Mouse (Mus musculus) neural tube, embryonic 13.5 days (tissue): ENCODE results near the gene Klhl35. TPM values are rescaled to one million over a fixed set of nuclear protein-coding genes. Genes with fewer than 3 reads are reported as not detected.

ENCODE experiments used
- ATAC-seq: fragments of 200-750 bp; cut with Nextera tagmentation; 2 replicates; pipeline ENCODE4 v1.8.0; 2017; ENCODE audit warnings: low read depth, mild to moderate bottlenecking, moderate TSS enrichment, moderate library complexity
- H3K27ac ChIP-seq: fragments of 300-500 bp; sonication (generic); replicated peaks from 2 replicates; pipeline ENCODE4 v1.5.1; 2015; ENCODE audit warnings: moderate library complexity, mild to moderate bottlenecking, inconsistent platforms
- H3K27me3 ChIP-seq: fragments of 300-500 bp; sonication (generic); 2 replicates; pipeline ENCODE4 v1.6.1; 2015; ENCODE audit warnings: mild to moderate bottlenecking, inconsistent platforms
- H3K36me3 ChIP-seq: fragments of 300-500 bp; sonication (generic); 2 replicates; pipeline ENCODE4 v1.6.1; 2015; ENCODE audit warnings: mild to moderate bottlenecking, inconsistent platforms
- H3K4me1 ChIP-seq: fragments of 300-500 bp; sonication (generic); replicated peaks from 2 replicates; pipeline ENCODE4 v1.6.1; 2015; ENCODE audit warnings: inconsistent platforms
- H3K4me2 ChIP-seq: fragments of 300-500 bp; sonication (generic); 2 replicates; pipeline ENCODE4 v1.6.1; 2015; ENCODE audit warnings: inconsistent platforms, mild to moderate bottlenecking, moderate library complexity
- H3K4me3 ChIP-seq: fragments of 300-500 bp; sonication (generic); 2 replicates; pipeline ENCODE4 v1.5.1; 2015; ENCODE audit warnings: mild to moderate bottlenecking, inconsistent platforms
- H3K9ac ChIP-seq: fragments of 300-500 bp; sonication (generic); 2 replicates; pipeline ENCODE4 v1.6.1; 2015; ENCODE audit warnings: moderate library complexity, mild to moderate bottlenecking, inconsistent platforms
- H3K9me3 ChIP-seq: fragments of 300-500 bp; sonication (generic); 2 replicates; pipeline ENCODE4 v1.6.1; 2016; ENCODE audit warnings: inconsistent platforms
- WGBS: fragments of 180-500 bp; shearing (Covaris S2); methylation state at CpG from one replicate; pipeline ENCODE4 v1.1.7; 2015; 5-methylcytosine and 5-hydroxymethylcytosine counted together
- polyA plus RNA-seq: library from polyadenylated mRNA; unstranded; fragments of >200 nt; fragmentation: Nextera tagmentation; extraction: Ambion mirVana; gene quantifications from 2 replicates; pipeline ENCODE4 v1.2.1, GENCODE M21; 2015

Gene Klhl35
- polyA plus RNA-seq, 1 experiment from 2014 or later: 13.4 TPM

GRCm38 (mm10) chr7:99434672-99435250 is 31.0 kb upstream of the Klhl35 start:
- H3K4me2 ChIP-seq: no peak overlapping the region
- H3K27ac ChIP-seq: peak overlapping the region; percentile 39; the same call in 1 of the 2 replicates
- H3K9me3 ChIP-seq: no peaks in the 10 kb centered on the region
- H3K4me1 ChIP-seq: peaks cover 42% of the 10 kb centered on the region
- 39% methylated on average over 12 of the region's 12 CpGs for WGBS
- H3K27me3 ChIP-seq: no peaks in the 10 kb centered on the region
- H3K36me3 ChIP-seq: 0 out of 2 replicates have a peak, but pooled peaks cover 9% of the 10 kb centered on the region
- no peak overlapping the region for H3K4me3 ChIP-seq
- H3K9ac ChIP-seq: no peak overlapping the region
- ATAC-seq: no peak

GRCm38 (mm10) chr7:99436530-99436929 is 29.3 kb upstream of the Klhl35 start:
- WGBS: 11% methylated on average over 4 of the region's 4 CpGs
- no peaks in the 10 kb centered on the region for H3K9me3 ChIP-seq
- no peak overlapping the region for H3K9ac ChIP-seq
- peak overlapping the region; percentile 1; the same call in 1 of the 2 replicates for H3K27ac ChIP-seq
- no peak for ATAC-seq
- no peak overlapping the region for H3K4me3 ChIP-seq
- no peaks in the 10 kb centered on the region for H3K27me3 ChIP-seq
- no peak overlapping the region for H3K4me2 ChIP-seq
- H3K36me3 ChIP-seq: peaks cover 15% of the 10 kb centered on the region; the same call in 1 of the 2 replicates
- peaks cover 45% of the 10 kb centered on the region for H3K4me1 ChIP-seq

GRCm38 (mm10) chr7:99438881-99439280 is 26.9 kb upstream of the Klhl35 start:
- no peak for ATAC-seq

GRCm38 (mm10) chr7:99441534-99442072 is 24.2 kb upstream of the Klhl35 start:
- Histone ChIP-seq H3K4me1 (peaks cover 46% of the 10 kb centered on the region), H3K27ac (peak overlapping the region; percentile 59), H3K4me3 (no peak overlapping the region), H3K9me3 (no peaks in the 10 kb centered on the region), H3K36me3 (peaks cover 32% of the 10 kb centered on the region), H3K9ac (0 out of 2 replicates have a peak overlapping the region, but pooled peaks have one; percentile 8), H3K4me2 (no peak overlapping the region), H3K27me3 (no peaks in the 10 kb centered on the region)
- no peak; the same call in 1 of the 2 replicates for ATAC-seq
- 22% methylated on average over 6 of the region's 6 CpGs for WGBS

More at GRCm38 (mm10) chr7:99438881-99439280, 26.9 kb upstream of the Klhl35 start:
- H3K4me1 ChIP-seq: peaks cover 50% of the 10 kb centered on the region
- H3K4me2 ChIP-seq: no peak overlapping the region
- H3K9me3 ChIP-seq: no peaks in the 10 kb centered on the region
- H3K9ac ChIP-seq: no peak overlapping the region
- H3K27ac ChIP-seq: no peak overlapping the region
- whole genome bisulfite sequencing: 74% methylated on average over 10 of the region's 10 CpGs
- H3K4me3 ChIP-seq: no peak overlapping the region
- no peaks in the 10 kb centered on the region for H3K27me3 ChIP-seq
- peaks cover 28% of the 10 kb centered on the region for H3K36me3 ChIP-seq

- Histone ChIP-seq H3K27me3 (no peaks in the 10 kb centered on the region), H3K4me3 (no peak overlapping the region), H3K36me3 (peaks cover 26% of the 10 kb centered on the region), H3K9ac (peak overlapping the region; percentile 8; the same call in 1 of the 2 replicates), H3K9me3 (no peaks in the 10 kb centered on the region), H3K27ac (peak overlapping the region; percentile 64; the same call in 1 of the 2 replicates), H3K4me1 (peaks cover 54% of the 10 kb centered on the region), H3K4me2 (no peak overlapping the region)
- WGBS: 66% methylated on average over 5 of the region's 5 CpGs
- no peak for ATAC-seq
Measured at GRCm38 (mm10) chr7:99443164-99443563, 22.6 kb upstream of the Klhl35 start.

GRCm38 (mm10) chr7:99444012-99444411 is 21.8 kb upstream of the Klhl35 start:
- no peak for ATAC-seq
- H3K4me3 ChIP-seq: no peak overlapping the region
- H3K27me3 ChIP-seq: no peaks in the 10 kb centered on the region
- H3K4me2 ChIP-seq: no peak overlapping the region
- 66% methylated on average over 6 of the region's 6 CpGs for WGBS
- no peaks in the 10 kb centered on the region for H3K9me3 ChIP-seq
- no peak overlapping the region for H3K27ac ChIP-seq
- H3K4me1 ChIP-seq: peaks cover 62% of the 10 kb centered on the region
- H3K9ac ChIP-seq: no peak overlapping the region
- peaks cover 22% of the 10 kb centered on the region for H3K36me3 ChIP-seq

GRCm38 (mm10) chr7:99445833-99446232 is 20.0 kb upstream of the Klhl35 start:
- no peak for ATAC-seq
- no peak overlapping the region for H3K4me2 ChIP-seq
- 0 out of 2 replicates have a peak overlapping the region, but pooled peaks have one; percentile 41 for H3K9ac ChIP-seq
- H3K4me1 ChIP-seq: peaks cover 76% of the 10 kb centered on the region
- 71% methylated on average over 2 of the region's 2 CpGs for WGBS
- H3K4me3 ChIP-seq: no peak overlapping the region
- H3K36me3 ChIP-seq: peaks cover 22% of the 10 kb centered on the region
- H3K27ac ChIP-seq: peak overlapping the region; percentile 49
- H3K27me3 ChIP-seq: no peaks in the 10 kb centered on the region
- no peaks in the 10 kb centered on the region for H3K9me3 ChIP-seq

GRCm38 (mm10) chr7:99447323-99447722 is 18.5 kb upstream of the Klhl35 start:
- H3K4me1 ChIP-seq: peaks cover 64% of the 10 kb centered on the region
- peaks cover 12% of the 10 kb centered on the region; the same call in 1 of the 2 replicates for H3K36me3 ChIP-seq
- H3K4me3 ChIP-seq: no peak overlapping the region
- no peaks in the 10 kb centered on the region for H3K9me3 ChIP-seq
- ATAC-seq: no peak
- H3K4me2 ChIP-seq: no peak overlapping the region
- 55% methylated on average over 5 of the region's 5 CpGs for WGBS
- H3K27me3 ChIP-seq: no peaks in the 10 kb centered on the region
- peak overlapping the region; percentile 56 for H3K27ac ChIP-seq
- no peak overlapping the region; the same call in 1 of the 2 replicates for H3K9ac ChIP-seq

GRCm38 (mm10) chr7:99448619-99449018 is 17.2 kb upstream of the Klhl35 start:
- H3K9me3 ChIP-seq: no peaks in the 10 kb centered on the region
- no peaks in the 10 kb centered on the region for H3K27me3 ChIP-seq
- peaks cover 53% of the 10 kb centered on the region for H3K4me1 ChIP-seq
- no peak for ATAC-seq
- peak overlapping the region; percentile 75 for H3K27ac ChIP-seq
- H3K9ac ChIP-seq: peak overlapping the region; percentile 32; the same call in 1 of the 2 replicates
- no peak overlapping the region for H3K4me3 ChIP-seq
- H3K4me2 ChIP-seq: no peak overlapping the region
- WGBS: 75% methylated on average over 5 of the region's 5 CpGs
- peaks cover 17% of the 10 kb centered on the region for H3K36me3 ChIP-seq

GRCm38 (mm10) chr7:99449063-99449462 is 16.7 kb upstream of the Klhl35 start:
- 38% methylated on average over 8 of the region's 8 CpGs for WGBS
- no peak overlapping the region for H3K4me2 ChIP-seq
- H3K9ac ChIP-seq: no peak overlapping the region
- ATAC-seq: no peak
- peak overlapping the region; percentile 75 for H3K27ac ChIP-seq
- H3K9me3 ChIP-seq: no peaks in the 10 kb centered on the region
- no peak overlapping the region for H3K4me3 ChIP-seq
- H3K36me3 ChIP-seq: peaks cover 22% of the 10 kb centered on the region
- H3K4me1 ChIP-seq: peaks cover 53% of the 10 kb centered on the region
- no peaks in the 10 kb centered on the region for H3K27me3 ChIP-seq

GRCm38 (mm10) chr7:99449751-99450150 is 16.1 kb upstream of the Klhl35 start:
- H3K27ac ChIP-seq: peak overlapping the region; percentile 75
- peak; percentile 33; the same call in 1 of the 2 replicates for ATAC-seq

GRCm38 (mm10) chr7:99450703-99451102 is 15.1 kb upstream of the Klhl35 start:
- ATAC-seq: peak; percentile 20; the same call in 1 of the 2 replicates
- 1% methylated on average over 3 of the region's 3 CpGs for WGBS
- H3K9me3 ChIP-seq: no peaks in the 10 kb centered on the region
- H3K27ac ChIP-seq: no peak overlapping the region
- no peak overlapping the region for H3K9ac ChIP-seq
- H3K4me3 ChIP-seq: no peak overlapping the region
- no peak overlapping the region for H3K4me2 ChIP-seq
- no peaks in the 10 kb centered on the region for H3K27me3 ChIP-seq
- peaks cover 46% of the 10 kb centered on the region for H3K4me1 ChIP-seq
- H3K36me3 ChIP-seq: peaks cover 29% of the 10 kb centered on the region

More at GRCm38 (mm10) chr7:99449751-99450150, 16.1 kb upstream of the Klhl35 start:
- Histone ChIP-seq H3K36me3 (peaks cover 24% of the 10 kb centered on the region), H3K4me3 (no peak overlapping the region), H3K4me1 (peaks cover 53% of the 10 kb centered on the region), H3K9ac (no peak overlapping the region), H3K27me3 (no peaks in the 10 kb centered on the region), H3K9me3 (no peaks in the 10 kb centered on the region), H3K4me2 (no peak overlapping the region)
- WGBS: 24% methylated on average over 3 of the region's 3 CpGs
